Mouse (Mus musculus) retina, postnatal 7 days (tissue): ENCODE measurements at regions not wholly inside any gene's neighbourhood (a gene's known extent, or its start where the extent isn't known, plus 50 kb on each side); places are given as distances from the start of the nearest gene placed in this dataset.

ENCODE experiments used
- DNase-seq: peaks from one replicate; pipeline ENCODE4 v3.0.0-alpha.2; 2012; ENCODE audit warnings: low read depth, low spot score

GRCm38 (mm10) chr10:117541487-117541886 lies 87.8 kb upstream of the Cpm start:
- DNase-seq, result no peak

- no peak for DNase-seq
Observed at GRCm38 (mm10) chr10:117540747-117541398, 88.4 kb upstream of the Cpm start.

- no peak for DNase-seq
Observed at GRCm38 (mm10) chr10:117540112-117540594, 89.1 kb upstream of the Cpm start.

GRCm38 (mm10) chr10:117539532-117539931 lies 89.8 kb upstream of the Cpm start:
- no peak for DNase-seq

GRCm38 (mm10) chr10:117538725-117539124 lies 90.6 kb upstream of the Cpm start:
- DNase-seq, result no peak

- DNase-seq, result no peak
Observed at GRCm38 (mm10) chr10:117536769-117537599, 92.3 kb upstream of the Cpm start.

- no peak for DNase-seq
Observed at GRCm38 (mm10) chr10:117535843-117536242, 93.5 kb upstream of the Cpm start.

GRCm38 (mm10) chr10:117534992-117535719 lies 94.1 kb upstream of the Cpm start:
- DNase-seq, result no peak

GRCm38 (mm10) chr10:117534478-117534877 lies 94.8 kb upstream of the Cpm start:
- no peak for DNase-seq

- DNase-seq, result no peak
Observed at GRCm38 (mm10) chr10:117533541-117534386, 95.5 kb upstream of the Cpm start.

- no peak for DNase-seq
Observed at GRCm38 (mm10) chr10:117532750-117533540, 96.4 kb upstream of the Cpm start.

GRCm38 (mm10) chr10:117531798-117532747 lies 97.2 kb upstream of the Cpm start:
- no peak for DNase-seq

- no peak for DNase-seq
Observed at GRCm38 (mm10) chr10:117530859-117531602, 98.3 kb upstream of the Cpm start.

- DNase-seq, result no peak
Observed at GRCm38 (mm10) chr10:117530007-117530858, 99.1 kb upstream of the Cpm start.

- DNase-seq, result no peak
Observed at GRCm38 (mm10) chr10:117529269-117530006, 99.9 kb upstream of the Cpm start.

GRCm38 (mm10) chr10:117528575-117529268 lies 100.6 kb upstream of the Cpm start:
- no peak for DNase-seq
